Mouse (Mus musculus): ENCODE data around the gene Krt71. TPM values are rescaled to one million over a fixed set of nuclear protein-coding genes. Genes with fewer than 3 reads are reported as not detected.
A peak's percentile ranks its signal among the peaks of the same experiment; 100 is the strongest.

Gene Krt71
- 0.09 and 0.18 TPM in 2 replicates for polyA plus RNA-seq (2012; rRNA removed)

DNA sequence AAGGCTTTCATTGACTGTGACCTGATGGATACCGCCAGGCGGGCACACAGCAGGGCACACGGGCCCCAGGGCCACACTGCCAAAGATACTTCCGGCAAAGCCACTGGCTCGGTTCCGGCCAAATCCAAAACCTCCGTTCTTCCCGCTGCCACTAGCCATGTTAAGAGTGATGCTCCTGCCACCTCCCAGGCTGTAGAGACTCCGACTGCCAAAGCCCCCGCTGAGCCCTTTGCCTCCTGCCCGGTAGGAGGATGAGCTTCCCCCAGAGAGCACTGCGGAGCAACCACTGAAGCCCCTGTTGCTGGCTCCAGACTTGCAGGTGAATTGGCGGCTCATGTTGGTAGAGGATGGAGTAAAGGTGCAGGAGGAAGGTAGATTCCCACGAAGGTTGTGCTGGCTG, at the start of gene Krt71:
Gene Krt71, minus strand, starts transcription at position 399 of the 400 bp plus-strand sequence.
- no peak for DNase-seq (ENCODE audit: low read depth)
- TF ChIP-seq CTCF (IDR thresholded peaks at IDR 0.05; ENCODE audit: borderline replicate concordance, extremely low read depth, insufficient read depth, insufficient read length) (no peak), POLR2A (IDR thresholded peaks at IDR 0.05; ENCODE audit: borderline replicate concordance, extremely low read depth, insufficient read depth, insufficient read length, poor library complexity, severe bottlenecking) (no peak)

DNA sequence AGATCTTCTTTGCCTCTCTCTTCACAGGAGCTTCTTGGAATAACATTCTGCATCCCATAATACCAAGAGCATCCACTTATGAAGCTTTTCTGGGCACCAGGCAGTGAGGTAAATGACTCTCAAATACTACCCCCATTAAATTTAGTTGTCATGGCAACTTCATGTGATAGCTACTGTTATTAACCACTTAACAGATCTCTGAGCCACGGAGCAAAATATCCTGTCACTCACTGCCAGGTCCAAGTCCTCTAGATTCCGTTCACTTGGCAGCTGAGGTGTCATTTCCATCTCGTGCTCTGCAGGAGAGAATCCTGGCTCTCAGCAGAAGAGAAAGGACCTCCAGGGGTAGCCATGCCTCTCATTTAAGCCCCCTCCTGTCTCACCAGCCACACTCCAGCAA, 48.0 kb upstream of the Krt71 start:
- TF ChIP-seq CTCF (IDR thresholded peaks at IDR 0.05; ENCODE audit: borderline replicate concordance, extremely low read depth, insufficient read depth, insufficient read length) (no peak), POLR2A (IDR thresholded peaks at IDR 0.05; ENCODE audit: borderline replicate concordance, extremely low read depth, insufficient read depth, insufficient read length, poor library complexity, severe bottlenecking) (no peak)
- DNase-seq (ENCODE audit: low read depth): peak; percentile 84

GRCm38 (mm10) chr15:101786360-101786759, 43.5 kb upstream of the Krt71 start, which contains the start of gene Krt72:
Gene Krt72, minus strand, starts transcription at chr15:101786460.
- DNase-seq (ENCODE audit: low read depth): no peak
- TF ChIP-seq POLR2A (IDR thresholded peaks at IDR 0.05; ENCODE audit: borderline replicate concordance, extremely low read depth, insufficient read depth, insufficient read length, poor library complexity, severe bottlenecking) (no peak), CTCF (IDR thresholded peaks at IDR 0.05; ENCODE audit: borderline replicate concordance, extremely low read depth, insufficient read depth, insufficient read length) (no peak)

GRCm38 (mm10) chr15:101773420-101773819, 30.5 kb upstream of the Krt71 start:
- peak; percentile 2 for DNase-seq (ENCODE audit: low read depth)
- TF ChIP-seq POLR2A (IDR thresholded peaks at IDR 0.05; ENCODE audit: borderline replicate concordance, extremely low read depth, insufficient read depth, insufficient read length, poor library complexity, severe bottlenecking) (no peak), CTCF (IDR thresholded peaks at IDR 0.05; ENCODE audit: borderline replicate concordance, extremely low read depth, insufficient read depth, insufficient read length) (no peak)

DNA sequence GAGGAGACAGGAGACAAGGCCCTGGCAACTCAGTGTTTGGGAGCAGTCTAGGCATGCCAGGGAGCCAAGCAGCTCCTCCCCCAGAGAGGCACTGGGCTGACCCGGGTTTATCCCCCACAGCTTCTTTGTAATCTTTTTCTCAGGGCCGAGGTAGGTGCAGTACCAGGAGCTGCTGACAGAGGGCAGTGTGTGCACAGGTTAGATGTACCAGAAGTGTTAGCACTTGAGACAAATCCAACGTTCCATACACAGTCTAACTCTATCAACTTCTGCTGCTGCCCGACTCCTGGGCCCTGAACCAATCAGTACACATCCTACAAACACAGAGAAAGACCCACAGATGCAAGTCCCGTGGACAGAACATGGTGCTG, 29.8 kb upstream of the Krt71 start:
- TF ChIP-seq CTCF (IDR thresholded peaks at IDR 0.05; ENCODE audit: borderline replicate concordance, extremely low read depth, insufficient read depth, insufficient read length) (peak; percentile 91), POLR2A (IDR thresholded peaks at IDR 0.05; ENCODE audit: borderline replicate concordance, extremely low read depth, insufficient read depth, insufficient read length, poor library complexity, severe bottlenecking) (no peak)
- DNase-seq (ENCODE audit: low read depth): peak; percentile 90

DNA sequence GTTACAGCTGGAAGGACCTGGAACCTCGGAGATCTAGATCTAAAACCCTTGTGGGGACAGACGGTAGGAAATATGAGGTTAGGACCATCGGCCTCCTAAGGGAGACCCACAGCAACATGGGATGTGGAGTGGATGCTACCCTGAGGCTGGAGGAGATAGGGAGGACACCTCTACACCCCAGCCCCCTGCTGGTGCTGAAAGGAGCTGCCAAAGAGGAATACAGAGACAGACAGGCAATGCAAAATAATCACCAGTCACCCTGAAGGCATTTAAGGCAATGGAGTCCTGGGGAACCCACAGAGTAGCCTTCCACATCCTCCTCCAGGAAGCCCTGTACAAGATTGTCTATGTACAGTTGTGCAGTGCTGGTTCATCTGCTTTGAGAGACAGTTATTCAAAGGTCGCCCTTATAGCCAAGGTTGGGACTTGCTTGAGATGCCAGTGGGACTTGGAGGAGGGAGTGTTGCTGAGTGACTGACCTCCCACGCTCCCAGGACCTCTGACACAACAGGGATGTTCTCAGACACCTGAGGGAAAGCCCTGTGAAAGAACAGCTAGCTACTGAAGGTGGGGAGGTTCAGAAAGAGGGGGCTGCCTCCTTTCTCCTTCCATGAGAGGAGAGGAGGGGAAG, 29.3 kb upstream of the Krt71 start:
- TF ChIP-seq POLR2A (IDR thresholded peaks at IDR 0.05; ENCODE audit: borderline replicate concordance, extremely low read depth, insufficient read depth, insufficient read length, poor library complexity, severe bottlenecking) (no peak), CTCF (IDR thresholded peaks at IDR 0.05; ENCODE audit: borderline replicate concordance, extremely low read depth, insufficient read depth, insufficient read length) (peak; percentile 39; the same call in 1 of the 2 replicates)
- DNase-seq (ENCODE audit: low read depth): peak; percentile 26

GRCm38 (mm10) chr15:101770226-101770625, 27.3 kb upstream of the Krt71 start:
- no peak for DNase-seq (ENCODE audit: low read depth)
- TF ChIP-seq CTCF (IDR thresholded peaks at IDR 0.05; ENCODE audit: borderline replicate concordance, extremely low read depth, insufficient read depth, insufficient read length) (no peak), POLR2A (IDR thresholded peaks at IDR 0.05; ENCODE audit: borderline replicate concordance, extremely low read depth, insufficient read depth, insufficient read length, poor library complexity, severe bottlenecking) (no peak)

GRCm38 (mm10) chr15:101737786-101738185, 5.1 kb downstream of the Krt71 start:
- no peak for DNase-seq (ENCODE audit: low read depth)
- TF ChIP-seq POLR2A (IDR thresholded peaks at IDR 0.05; ENCODE audit: borderline replicate concordance, extremely low read depth, insufficient read depth, insufficient read length, poor library complexity, severe bottlenecking) (no peak), CTCF (IDR thresholded peaks at IDR 0.05; ENCODE audit: borderline replicate concordance, extremely low read depth, insufficient read depth, insufficient read length) (no peak)

GRCm38 (mm10) chr15:101730653-101731052, 12.3 kb downstream of the Krt71 start:
- no peak for DNase-seq (ENCODE audit: low read depth)
- no peak for TF ChIP-seq CTCF (IDR thresholded peaks at IDR 0.05; ENCODE audit: borderline replicate concordance, extremely low read depth, insufficient read depth, insufficient read length)
- no peak for TF ChIP-seq POLR2A (IDR thresholded peaks at IDR 0.05; ENCODE audit: borderline replicate concordance, extremely low read depth, insufficient read depth, insufficient read length, poor library complexity, severe bottlenecking)

DNA sequence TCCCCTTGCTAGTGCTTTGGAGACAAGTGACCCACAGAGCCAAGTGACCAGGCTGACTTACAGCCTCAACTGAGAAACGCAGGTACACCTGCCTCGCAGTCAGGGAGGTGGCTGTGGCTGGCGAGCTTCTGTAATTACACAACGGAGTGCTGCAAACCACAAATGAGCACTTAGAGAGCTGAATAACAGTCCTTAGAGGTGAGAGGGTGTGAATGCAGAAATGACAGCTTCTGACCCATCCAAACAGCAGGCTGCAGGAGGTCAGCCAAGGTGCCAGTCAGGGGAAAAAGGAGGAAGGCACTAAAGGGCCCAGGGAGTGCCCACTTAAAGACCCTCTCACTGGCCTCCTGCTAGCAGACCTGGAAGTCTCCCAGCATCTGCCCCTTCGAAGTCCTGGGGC, 18.2 kb downstream of the Krt71 start:
- no peak for TF ChIP-seq POLR2A (IDR thresholded peaks at IDR 0.05; ENCODE audit: borderline replicate concordance, extremely low read depth, insufficient read depth, insufficient read length, poor library complexity, severe bottlenecking)
- no peak for TF ChIP-seq CTCF (IDR thresholded peaks at IDR 0.05; ENCODE audit: borderline replicate concordance, extremely low read depth, insufficient read depth, insufficient read length)
- no peak for DNase-seq (ENCODE audit: low read depth)

GRCm38 (mm10) chr15:101715831-101716230, 27.1 kb downstream of the Krt71 start:
- DNase-seq (ENCODE audit: low read depth): no peak
- no peak for TF ChIP-seq POLR2A (IDR thresholded peaks at IDR 0.05; ENCODE audit: borderline replicate concordance, extremely low read depth, insufficient read depth, insufficient read length, poor library complexity, severe bottlenecking)
- no peak for TF ChIP-seq CTCF (IDR thresholded peaks at IDR 0.05; ENCODE audit: borderline replicate concordance, extremely low read depth, insufficient read depth, insufficient read length)

- no peak for DNase-seq (ENCODE audit: low read depth)
- TF ChIP-seq CTCF (IDR thresholded peaks at IDR 0.05; ENCODE audit: borderline replicate concordance, extremely low read depth, insufficient read depth, insufficient read length): no peak
- no peak for TF ChIP-seq POLR2A (IDR thresholded peaks at IDR 0.05; ENCODE audit: borderline replicate concordance, extremely low read depth, insufficient read depth, insufficient read length, poor library complexity, severe bottlenecking)
Measured at GRCm38 (mm10) chr15:101714356-101714755, 28.6 kb downstream of the Krt71 start.
